Mouse (Mus musculus): ENCODE results near the gene Hoxc9.

Hoxc9 gene

GRCm38 (mm10) chr15:103018636-103019035, 42.4 kb downstream of the Hoxc9 start, which contains the start of gene Hoxc4:
Hoxc4 (plus strand) TSS chr15:103018934.
- DNase-seq (ENCODE audit: low spot score in 2 of 2), result no peak

GRCm38 (mm10) chr15:103020899-103021418, 44.7 kb downstream of the Hoxc9 start:
- DNase-seq (ENCODE audit: low spot score in 2 of 2), result no peak

- no peak for DNase-seq (ENCODE audit: low spot score in 2 of 2)
Measured at GRCm38 (mm10) chr15:103021544-103021943, 45.3 kb downstream of the Hoxc9 start.

GRCm38 (mm10) chr15:103024131-103024530, 47.9 kb downstream of the Hoxc9 start:
- no peak for DNase-seq (ENCODE audit: low spot score in 2 of 2)

DNA sequence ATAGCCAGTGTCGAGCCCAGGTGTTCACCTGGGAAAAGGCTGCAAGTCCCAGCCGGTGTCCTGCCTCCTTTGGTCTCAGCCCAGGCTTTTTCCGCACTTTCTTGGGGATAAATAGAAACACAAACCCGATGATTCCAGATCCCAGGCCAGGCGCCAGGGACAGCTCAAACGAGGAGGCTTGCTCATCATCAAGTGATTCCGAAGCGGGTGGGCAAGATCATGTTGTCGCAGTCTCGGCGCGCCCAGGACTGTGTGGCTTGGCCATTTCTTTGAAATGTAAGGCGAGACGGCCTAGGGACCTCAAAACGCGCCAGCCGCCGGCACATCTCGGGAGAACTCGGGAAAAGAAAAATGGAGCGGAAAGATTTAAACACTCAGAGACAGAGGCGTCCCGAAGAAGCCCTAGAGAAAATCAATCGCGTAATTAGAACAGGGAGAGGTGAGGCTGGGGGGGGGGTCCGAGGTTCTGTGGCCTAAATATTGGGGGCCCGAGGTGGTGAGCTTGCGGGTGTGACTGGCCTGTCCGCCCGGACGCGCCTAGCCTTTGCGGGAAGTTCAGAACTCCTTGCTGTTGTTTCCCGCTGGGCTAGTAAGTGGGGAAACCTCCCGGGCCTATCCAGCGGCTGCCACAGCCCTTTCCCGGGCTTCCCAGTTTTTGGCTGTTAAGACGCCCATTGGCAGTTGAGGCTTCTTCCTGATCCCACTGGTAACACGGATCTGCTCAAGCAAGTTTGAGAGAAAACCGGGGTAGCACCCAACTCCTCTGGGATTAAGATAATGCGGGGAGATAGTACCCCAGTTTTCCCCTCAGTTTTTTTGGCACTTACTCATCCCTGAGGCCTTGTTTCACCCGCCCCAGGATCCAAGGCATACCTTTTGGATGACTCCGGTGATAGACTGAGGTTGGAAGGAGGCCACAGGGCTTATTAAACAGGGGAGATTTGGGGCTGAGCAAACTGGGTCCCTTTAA, 51.3 kb downstream of the Hoxc9 start:
- DNase-seq (ENCODE audit: low spot score in 2 of 2), result no peak

GRCm38 (mm10) chr15:103028916-103029512, 52.8 kb downstream of the Hoxc9 start:
- DNase-seq (ENCODE audit: low spot score in 2 of 2), result no peak

GRCm38 (mm10) chr15:103030142-103030541, 53.9 kb downstream of the Hoxc9 start:
- no peak for DNase-seq (ENCODE audit: low spot score in 2 of 2)

DNA sequence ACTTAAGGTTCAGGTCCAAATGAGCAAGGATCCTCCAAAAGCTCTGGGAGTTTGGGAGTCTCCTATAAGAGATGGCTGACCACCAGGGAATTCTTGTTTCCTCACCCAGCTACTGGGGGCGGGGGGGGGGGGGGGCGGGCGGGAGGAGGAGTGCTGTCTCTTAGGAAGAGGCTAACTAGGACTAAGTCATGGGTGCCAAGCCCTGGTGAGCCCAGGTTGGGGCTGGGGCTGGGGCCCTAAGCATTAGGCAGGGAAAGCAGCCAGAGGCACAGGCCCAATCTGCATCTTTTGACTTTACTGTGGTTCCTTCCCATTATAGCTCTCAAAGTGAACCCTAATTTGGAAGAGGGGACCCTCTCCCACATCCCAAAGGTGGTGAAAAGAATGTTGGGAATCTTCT, 55.9 kb downstream of the Hoxc9 start:
- DNase-seq (ENCODE audit: low spot score in 2 of 2), result no peak

DNA sequence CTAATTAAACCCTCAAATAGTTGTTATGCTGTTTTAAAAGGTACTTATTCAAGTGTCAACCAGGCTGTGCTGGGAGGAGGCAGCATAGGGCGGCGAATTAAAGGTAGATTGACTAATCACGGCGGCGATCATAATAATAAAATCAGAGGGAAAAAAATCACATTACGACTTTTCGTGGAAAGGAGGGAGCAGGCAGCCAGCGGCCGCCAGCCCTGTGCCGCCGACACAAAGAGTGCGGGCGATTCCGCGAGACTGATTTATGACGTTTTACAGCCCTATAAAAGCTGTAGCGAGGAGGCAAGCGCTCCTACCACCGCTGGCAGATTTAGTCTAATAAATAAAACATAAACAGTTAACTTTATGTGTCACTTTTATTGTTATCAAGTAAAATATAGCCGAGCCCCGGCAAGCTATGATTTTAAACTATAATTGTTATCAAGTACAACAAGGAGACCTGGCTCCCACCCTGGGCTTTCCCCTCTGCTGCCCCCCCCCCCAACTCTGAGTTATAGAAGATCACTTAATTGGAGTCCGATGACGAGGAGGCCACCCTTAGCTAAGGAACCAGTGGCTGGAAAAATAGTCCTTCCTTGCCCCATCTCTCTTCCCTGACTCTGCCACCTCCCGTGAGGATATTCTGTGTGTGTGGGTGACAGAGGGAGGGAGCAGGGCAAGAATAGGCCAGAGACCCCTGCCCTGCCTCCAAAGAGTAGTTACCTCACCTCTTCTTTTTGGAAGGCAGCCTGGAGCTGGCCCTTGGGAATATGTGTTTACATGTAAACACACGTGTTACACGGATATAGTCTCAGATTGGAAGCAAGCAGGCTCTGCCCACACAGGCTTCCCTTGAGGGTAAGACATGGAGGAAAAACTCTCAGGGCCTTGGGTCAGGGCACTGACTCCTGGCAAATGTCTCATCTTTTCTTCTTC, 56.7 kb downstream of the Hoxc9 start:
- no peak for DNase-seq (ENCODE audit: low spot score in 2 of 2)

- no peak for DNase-seq (ENCODE audit: low spot score in 2 of 2)
Measured at GRCm38 (mm10) chr15:103034043-103034806, 58.0 kb downstream of the Hoxc9 start.
